Comparison of ENCODE assay signal across 19 mouse cellular contexts in the genomic region with DNA sequence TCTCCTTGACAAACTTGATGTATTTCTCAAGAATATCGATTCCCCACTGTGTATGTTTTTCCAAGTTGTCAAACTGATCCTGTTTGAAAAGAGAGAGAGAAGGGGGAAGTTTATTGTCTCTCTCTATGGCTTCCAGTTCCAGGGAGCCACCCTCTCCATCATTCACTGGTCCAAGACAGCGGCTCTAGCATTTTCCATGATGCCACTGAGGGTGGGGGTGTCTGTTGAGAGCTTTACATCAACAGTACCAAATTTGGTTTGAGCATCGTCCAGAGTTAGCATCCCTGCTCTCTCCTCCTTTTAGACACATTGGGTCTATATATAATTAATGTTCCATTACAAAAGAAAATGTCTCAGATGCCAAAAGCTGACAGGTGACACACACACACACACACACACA.
"Had no signal": no experiment of that assay in that cellular context is flagged by ENCODE, and none has a peak within 500 bp of the region (broad histone marks: within the 10 kb centered on the region; RNA-seq: fewer than 3 reads in every experiment).

No protein-coding gene starts in this region.

- H3K4me3 ChIP-seq: limb, embryonic 10.5 days; limb, embryonic 13.5 days; liver, embryonic 12.5 days; liver, embryonic 15.5 days; lung, embryonic 15.5 days; midbrain, embryonic 15.5 days; neural tube, embryonic 12.5 days; neural tube, embryonic 15.5 days had no signal

- H3K36me3 ChIP-seq: liver, embryonic 15.5 days; lung, embryonic 15.5 days; midbrain, embryonic 15.5 days had no signal

- H3K27ac ChIP-seq: kidney, postnatal 0 days; limb, embryonic 10.5 days; limb, embryonic 13.5 days; liver, embryonic 12.5 days; liver, embryonic 15.5 days; midbrain, embryonic 15.5 days; neural tube, embryonic 12.5 days; neural tube, embryonic 15.5 days had no signal

- H3K9ac ChIP-seq: limb, embryonic 13.5 days; liver, embryonic 12.5 days; liver, embryonic 15.5 days; lung, embryonic 15.5 days; midbrain, embryonic 15.5 days; neural tube, embryonic 12.5 days; neural tube, embryonic 15.5 days had no signal

- H3K4me2 ChIP-seq: limb, embryonic 13.5 days; liver, embryonic 12.5 days; liver, embryonic 15.5 days; lung, embryonic 15.5 days; midbrain, embryonic 11.5 days; midbrain, embryonic 15.5 days; neural tube, embryonic 12.5 days; neural tube, embryonic 15.5 days had no signal

- DNase-seq: kidney, adult 18-20 months; kidney, postnatal 36 days; layer of hippocampus, adult 9-11 months; liver; lung, adult 18-20 months; right cerebral cortex, adult 18-20 months; right cerebral cortex, postnatal 14 days; right cerebral cortex, postnatal 4 days; thymus, postnatal 25 days had no signal

- ATAC-seq: liver, embryonic 12.5 days; midbrain, embryonic 15.5 days had no signal

- H3K9me3 ChIP-seq: limb, embryonic 10.5 days; liver, embryonic 12.5 days; liver, embryonic 15.5 days; lung, embryonic 15.5 days; midbrain, embryonic 15.5 days; neural tube, embryonic 12.5 days; neural tube, embryonic 15.5 days had no signal

- H3K27me3 ChIP-seq: limb, embryonic 13.5 days; liver, embryonic 12.5 days; liver, embryonic 15.5 days; lung, embryonic 15.5 days; midbrain, embryonic 15.5 days; neural tube, embryonic 12.5 days; neural tube, embryonic 15.5 days had no signal
